Mouse (Mus musculus) kidney, embryonic 16.5 days (tissue): ENCODE data around the gene Calcrl. TPM values are rescaled to one million over a fixed set of nuclear protein-coding genes. Genes with fewer than 3 reads are reported as not detected.

Source experiments
- ATAC-seq: fragments of 200-750 bp; cut with Nextera tagmentation; 2 replicates; pipeline ENCODE4 v1.8.0; 2017; ENCODE audit warnings: moderate TSS enrichment; ENCODE audit not compliant: low FRiP score, low TSS enrichment
- H3K27ac ChIP-seq: fragments of 300-500 bp; sonication (generic); 2 replicates; pipeline ENCODE4 v1.5.1; 2014; ENCODE audit warnings: low read length
- H3K27me3 ChIP-seq: fragments of 300-500 bp; sonication (generic); 2 replicates; pipeline ENCODE4 v1.6.1; 2014; ENCODE audit warnings: low read length, control low read depth, mixed read lengths; ENCODE audit not compliant: insufficient read depth
- H3K36me3 ChIP-seq: fragments of 300-500 bp; sonication (generic); 2 replicates; pipeline ENCODE4 v1.6.1; 2014; ENCODE audit warnings: low read length, control low read depth, mixed read lengths; ENCODE audit not compliant: insufficient read depth
- H3K4me1 ChIP-seq: fragments of 300-500 bp; sonication (generic); 2 replicates; pipeline ENCODE4 v1.6.1; 2014; ENCODE audit warnings: low read length, control low read depth, mixed read lengths; ENCODE audit not compliant: insufficient read depth
- H3K4me2 ChIP-seq: fragments of 300-500 bp; sonication (generic); replicated peaks from 2 replicates; pipeline ENCODE4 v1.6.1; 2014; ENCODE audit warnings: low read depth, low read length
- H3K4me3 ChIP-seq: fragments of 300-500 bp; sonication (generic); 2 replicates; pipeline ENCODE4 v1.5.1; 2014; ENCODE audit warnings: mild to moderate bottlenecking, low read length
- H3K9ac ChIP-seq: fragments of 300-500 bp; sonication (generic); replicated peaks from 2 replicates; pipeline ENCODE4 v1.6.1; 2014; ENCODE audit warnings: low read length
- H3K9me3 ChIP-seq: fragments of 300-500 bp; sonication (generic); 2 replicates; pipeline ENCODE4 v1.6.1; 2016; ENCODE audit warnings: low read length, control low read depth
- WGBS: fragments of 180-500 bp; shearing (Covaris S2); extraction: QIAGEN DNeasy Blood & Tissue Kit; methylation state at CpG from one replicate; pipeline ENCODE4 v1.1.7; 2014; 5-methylcytosine and 5-hydroxymethylcytosine counted together
- polyA plus RNA-seq: library from polyadenylated mRNA; unstranded; fragments of >200 nt; fragmentation: Nextera tagmentation; extraction: Ambion mirVana; gene quantifications from 2 replicates; pipeline ENCODE4 v1.2.1, GENCODE M21; 2015

Gene Calcrl
- 64.7 and 73.3 TPM in 2 replicates for polyA plus RNA-seq

- Histone ChIP-seq H3K4me2 (peak within 1 kb of the TSS; percentile 56), H3K9me3 (no peaks in the 10 kb centered on the region), H3K4me3 (peak within 1 kb of the TSS; percentile 58), H3K27ac (peak within 1 kb of the TSS; percentile 95), H3K9ac (peak within 1 kb of the TSS; percentile 69), H3K27me3 (no peaks in the 10 kb centered on the region), H3K36me3 (no peaks in the 10 kb centered on the region), H3K4me1 (peaks cover 4% of the 10 kb centered on the region)
- 0% methylated on average over 10 of the region's 10 CpGs for WGBS
- peak; percentile 97 for ATAC-seq
Measured at GRCm38 (mm10) chr2:84425138-84425537, at the start of gene Calcrl. Gene Calcrl (minus strand): TSS chr2:84425411.

DNA sequence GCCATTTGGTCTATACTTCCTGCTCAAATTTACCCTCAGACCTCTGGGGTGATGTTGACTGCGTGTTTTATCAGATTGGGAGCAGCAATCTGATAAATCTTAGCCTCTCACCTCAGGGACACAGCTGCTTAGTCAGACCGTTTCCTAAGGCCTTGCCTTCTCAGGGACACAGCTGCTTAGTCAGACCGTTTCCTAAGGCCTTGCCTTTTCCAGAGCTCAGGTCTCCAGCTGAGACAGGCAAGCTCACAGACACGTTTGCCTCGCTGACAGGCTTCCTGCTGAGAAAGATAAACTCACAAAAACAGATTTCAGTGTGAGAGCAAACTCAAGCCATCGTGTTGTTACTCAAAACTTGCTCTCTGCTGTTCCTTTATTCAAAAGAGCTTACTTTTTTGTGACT, 49.4 kb upstream of the Calcrl start:
- no peak overlapping the region for H3K4me2 ChIP-seq

DNA sequence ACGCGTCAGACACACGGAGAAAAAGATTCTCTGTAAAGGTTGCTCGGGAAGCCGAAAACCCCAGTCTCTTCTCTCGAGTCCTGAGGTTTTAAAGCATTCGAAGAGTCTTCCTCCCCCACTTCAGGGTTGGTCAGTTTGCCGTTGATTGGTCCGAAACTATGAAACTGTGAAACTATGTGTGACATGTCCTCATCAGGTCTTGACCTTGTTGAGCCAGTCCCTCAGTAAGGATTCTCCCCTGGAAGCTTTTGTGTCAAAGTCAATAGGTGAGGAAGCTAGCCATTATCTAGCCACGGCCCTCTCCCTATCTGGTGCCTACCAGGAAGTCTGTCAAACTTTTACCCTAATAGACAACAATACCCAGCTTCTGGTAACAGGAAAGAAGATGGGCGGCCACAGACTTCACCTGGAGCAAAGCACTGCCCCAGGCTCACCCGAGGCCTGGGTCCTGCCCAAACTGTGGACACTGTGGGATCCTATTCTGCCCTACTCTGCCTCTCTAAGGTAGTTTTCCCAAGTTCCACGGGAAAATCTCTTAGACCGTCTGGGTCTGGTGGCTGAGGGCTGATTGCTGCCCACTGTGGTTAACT, 48.8 kb upstream of the Calcrl start:
- Histone ChIP-seq H3K27ac (no peak overlapping the region), H3K4me1 (peaks cover 9% of the 10 kb centered on the region; the same call in 1 of the 2 replicates), H3K4me3 (no peak overlapping the region), H3K4me2 (no peak overlapping the region), H3K27me3 (no peaks in the 10 kb centered on the region), H3K9me3 (peaks cover 2% of the 10 kb centered on the region; the same call in 1 of the 2 replicates), H3K9ac (no peak overlapping the region), H3K36me3 (0 out of 2 replicates have a peak, but pooled peaks cover 6% of the 10 kb centered on the region)
- WGBS = 71% methylated on average over 14 of the region's 14 CpGs
- no peak for ATAC-seq

More for the DNA sequence above, 49.4 kb upstream of the Calcrl start:
- H3K4me3 ChIP-seq = no peak overlapping the region
- H3K9ac ChIP-seq = no peak overlapping the region
- H3K27ac ChIP-seq = no peak overlapping the region
- ATAC-seq = no peak
- no peaks in the 10 kb centered on the region for H3K9me3 ChIP-seq
- H3K27me3 ChIP-seq = no peaks in the 10 kb centered on the region
- 0 out of 2 replicates have a peak, but pooled peaks cover 4% of the 10 kb centered on the region for H3K36me3 ChIP-seq
- peaks cover 9% of the 10 kb centered on the region; the same call in 1 of the 2 replicates for H3K4me1 ChIP-seq
- WGBS = 14% methylated on average over 6 of the region's 6 CpGs

GRCm38 (mm10) chr2:84467391-84467790, 42.2 kb upstream of the Calcrl start:
- H3K4me2 ChIP-seq = no peak overlapping the region
- ATAC-seq = no peak

DNA sequence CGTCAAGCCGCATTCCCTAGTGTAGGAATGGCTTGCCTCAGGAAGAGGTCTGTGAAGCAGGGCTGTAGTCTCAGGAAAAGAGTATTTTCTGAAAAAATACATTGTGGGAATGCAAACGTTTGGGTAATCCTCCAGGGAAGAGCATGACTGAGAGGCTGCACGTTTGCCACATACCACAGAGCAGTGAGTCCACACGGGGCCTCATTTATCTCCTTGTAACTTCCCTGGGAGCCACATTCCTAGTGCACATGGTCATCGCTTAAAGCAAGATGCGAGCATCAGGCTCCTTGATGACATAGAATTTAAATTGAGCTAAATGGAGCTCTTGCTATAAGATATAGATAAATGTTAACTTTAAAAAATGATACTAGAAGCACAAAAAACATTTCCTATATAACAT, 39.7 kb upstream of the Calcrl start:
- H3K27me3 ChIP-seq = no peaks in the 10 kb centered on the region
- H3K4me2 ChIP-seq = no peak overlapping the region
- H3K9me3 ChIP-seq = peaks cover 3% of the 10 kb centered on the region; the same call in 1 of the 2 replicates
- WGBS = 36% methylated on average over 7 of the region's 7 CpGs
- H3K36me3 ChIP-seq = 0 out of 2 replicates have a peak, but pooled peaks cover 3% of the 10 kb centered on the region
- no peak overlapping the region for H3K4me3 ChIP-seq
- H3K27ac ChIP-seq = no peak overlapping the region
- H3K4me1 ChIP-seq = no peaks in the 10 kb centered on the region
- no peak for ATAC-seq
- H3K9ac ChIP-seq = no peak overlapping the region

More at GRCm38 (mm10) chr2:84467391-84467790, 42.2 kb upstream of the Calcrl start:
- no peaks in the 10 kb centered on the region for H3K4me1 ChIP-seq
- H3K9ac ChIP-seq = no peak overlapping the region
- H3K27me3 ChIP-seq = no peaks in the 10 kb centered on the region
- 73% methylated on average over 4 of the region's 4 CpGs for WGBS
- H3K36me3 ChIP-seq = 0 out of 2 replicates have a peak, but pooled peaks cover 3% of the 10 kb centered on the region
- peaks cover 3% of the 10 kb centered on the region; the same call in 1 of the 2 replicates for H3K9me3 ChIP-seq
- H3K4me3 ChIP-seq = no peak overlapping the region
- H3K27ac ChIP-seq = no peak overlapping the region

DNA sequence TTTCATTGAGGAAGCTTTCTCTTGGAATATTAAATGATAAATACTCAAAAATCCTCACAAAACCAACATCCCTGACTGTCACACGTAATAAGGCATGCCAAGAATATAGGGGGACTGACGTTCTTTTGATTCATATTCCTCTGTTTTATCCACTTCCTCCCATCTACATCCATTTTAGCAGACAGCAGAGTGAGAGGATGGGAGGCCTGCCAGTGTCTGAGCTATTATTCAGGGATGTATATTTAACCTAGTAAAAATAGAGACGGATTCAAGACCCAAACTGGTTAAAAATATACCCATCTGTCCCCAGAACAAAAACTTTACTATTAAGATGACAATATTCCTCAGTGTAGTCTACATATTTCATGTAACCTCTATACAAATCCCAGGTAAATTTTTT, 37.2 kb upstream of the Calcrl start:
- Histone ChIP-seq H3K4me3 (no peak overlapping the region), H3K27ac (no peak overlapping the region), H3K9ac (no peak overlapping the region), H3K27me3 (no peaks in the 10 kb centered on the region), H3K4me1 (no peaks in the 10 kb centered on the region), H3K9me3 (no peaks in the 10 kb centered on the region), H3K4me2 (no peak overlapping the region), H3K36me3 (no peaks in the 10 kb centered on the region)
- ATAC-seq = no peak
- WGBS = 82% methylated on average over 3 of the region's 3 CpGs

DNA sequence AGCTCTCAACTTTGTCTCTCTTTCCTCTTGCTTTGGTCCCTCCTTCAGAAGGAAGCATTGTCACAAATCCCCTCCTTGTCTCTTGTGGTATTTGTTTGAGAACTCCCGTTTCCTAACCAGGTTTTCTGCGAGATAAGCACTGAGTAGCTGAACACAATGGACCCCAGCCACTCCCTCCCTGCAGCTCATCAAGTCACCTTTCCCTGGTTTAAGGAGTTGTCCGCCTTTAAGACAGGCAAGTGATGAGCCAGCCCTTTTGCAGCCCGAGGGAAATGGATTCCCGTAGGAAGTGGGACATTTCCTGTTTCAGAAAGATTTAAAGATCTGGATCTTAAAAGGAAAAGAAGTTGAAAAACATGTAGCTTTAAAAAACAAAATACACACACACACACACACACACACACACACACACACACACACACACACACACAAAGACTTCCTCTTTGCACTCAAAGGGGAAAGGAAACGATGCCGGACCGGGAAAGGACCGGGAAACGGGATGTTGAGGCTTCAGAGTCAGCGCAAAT, 34.5 kb upstream of the Calcrl start:
- ATAC-seq = no peak

GRCm38 (mm10) chr2:84457221-84457620, 32.0 kb upstream of the Calcrl start:
- 83% methylated on average over 6 of the region's 6 CpGs for WGBS
- Histone ChIP-seq H3K27me3 (no peaks in the 10 kb centered on the region), H3K36me3 (no peaks in the 10 kb centered on the region), H3K27ac (no peak overlapping the region), H3K4me1 (no peaks in the 10 kb centered on the region), H3K9ac (no peak overlapping the region), H3K4me2 (no peak overlapping the region), H3K4me3 (no peak overlapping the region), H3K9me3 (no peaks in the 10 kb centered on the region)
- no peak for ATAC-seq

More for the DNA sequence above, 34.5 kb upstream of the Calcrl start:
- H3K27me3 ChIP-seq = no peaks in the 10 kb centered on the region
- H3K36me3 ChIP-seq = no peaks in the 10 kb centered on the region
- H3K4me2 ChIP-seq = no peak overlapping the region; the same call in 1 of the 2 replicates
- no peak overlapping the region for H3K9ac ChIP-seq
- WGBS = 53% methylated on average over 11 of the region's 11 CpGs
- no peak overlapping the region for H3K27ac ChIP-seq
- no peaks in the 10 kb centered on the region for H3K9me3 ChIP-seq
- no peaks in the 10 kb centered on the region for H3K4me1 ChIP-seq
- H3K4me3 ChIP-seq = no peak overlapping the region

DNA sequence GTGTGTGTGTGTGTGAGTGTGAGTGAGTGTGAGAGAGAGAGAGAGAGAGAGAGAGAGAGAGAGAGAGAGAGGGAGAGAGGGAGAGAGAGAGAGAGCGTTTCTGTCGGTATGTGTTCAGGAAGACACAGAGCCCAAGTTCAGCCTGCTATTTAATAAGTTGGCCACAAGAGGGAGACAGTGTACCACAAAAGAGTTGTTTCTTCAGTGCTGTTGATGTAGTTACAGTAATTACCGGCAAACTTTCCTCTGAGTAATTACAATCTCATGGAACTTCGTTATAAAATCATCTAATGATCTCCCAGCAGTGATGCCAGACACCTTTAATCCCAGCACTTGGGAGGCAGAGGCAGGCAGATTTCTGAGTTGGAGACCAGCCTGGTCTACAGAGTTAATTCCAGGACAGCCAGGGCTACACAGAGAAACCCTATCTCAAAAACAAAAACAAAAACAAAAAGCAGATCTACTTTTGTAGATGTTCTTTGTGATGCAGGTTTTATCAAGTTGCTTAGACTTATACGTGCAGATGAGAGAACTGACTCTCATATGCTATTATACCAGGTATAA, 30.1 kb upstream of the Calcrl start:
- H3K4me1 ChIP-seq = no peaks in the 10 kb centered on the region
- H3K27ac ChIP-seq = no peak overlapping the region
- no peaks in the 10 kb centered on the region for H3K27me3 ChIP-seq
- H3K4me2 ChIP-seq = no peak overlapping the region; the same call in 1 of the 2 replicates
- no peak overlapping the region for H3K9ac ChIP-seq
- no peaks in the 10 kb centered on the region for H3K9me3 ChIP-seq
- H3K4me3 ChIP-seq = no peak overlapping the region
- no peaks in the 10 kb centered on the region for H3K36me3 ChIP-seq
- peak; percentile 82; the same call in 1 of the 2 replicates for ATAC-seq
- WGBS = 9% methylated on average over 5 of the region's 5 CpGs
